Mouse (Mus musculus) MEL (cell line): ENCODE results near the gene Enpp3. TPM values are rescaled to one million over a fixed set of nuclear protein-coding genes. Genes with fewer than 3 reads are reported as not detected.

ENCODE experiments used
- DNase-seq: peaks from one replicate; pipeline ENCODE4 v3.0.0; 2011; ENCODE audit warnings: low read depth, low spot score
- H3K27ac ChIP-seq: 2 replicates; pipeline ENCODE4 v1.5.1; 2012; ENCODE audit warnings: low read depth, mild to moderate bottlenecking, control low read depth, low read length, moderate library complexity; ENCODE audit not compliant: control insufficient read depth
- H3K27me3 ChIP-seq, 2 experiments: fragments of 150-350 bp in 1 of 2; sonication (generic) in 1 of 2; 2 replicates each; pipeline ENCODE4 v1.6.1; 2012; ENCODE audit warnings: low read length in 2 of 2, mild to moderate bottlenecking in 2 of 2, improper control_type of control experiment in 1 of 2, moderate library complexity in 1 of 2; ENCODE audit not compliant: insufficient read depth in 2 of 2, control insufficient read depth in 1 of 2
- H3K36me3 ChIP-seq, 2 experiments: 2 replicates each; pipeline ENCODE4 v1.6.1; 2012 to 2014; ENCODE audit warnings: low read length in 2 of 2, improper control_type of control experiment in 1 of 2, inconsistent platforms in 1 of 2, mild to moderate bottlenecking in 1 of 2; ENCODE audit not compliant: insufficient read depth in 2 of 2, control insufficient read depth in 1 of 2
- H3K4me1 ChIP-seq, 2 experiments: fragments of 150-350 bp in 1 of 2; sonication (generic) in 1 of 2; 2 replicates each; pipeline ENCODE4 v1.6.1; 2012; ENCODE audit warnings: low read length in 2 of 2, improper control_type of control experiment in 1 of 2, mild to moderate bottlenecking in 1 of 2; ENCODE audit not compliant: insufficient read depth in 2 of 2, control insufficient read depth in 1 of 2
- H3K4me3 ChIP-seq, 2 experiments: fragments of 150-350 bp in 1 of 2; sonication (generic) in 1 of 2; 2 replicates each; pipeline ENCODE4 v1.5.1; 2012; ENCODE audit warnings: low read depth in 2 of 2, low read length in 2 of 2, mild to moderate bottlenecking in 2 of 2, moderate library complexity in 2 of 2, control low read depth in 1 of 2, improper control_type of control experiment in 1 of 2; ENCODE audit not compliant: control insufficient read depth in 1 of 2, insufficient read depth in 1 of 2
- H3K79me2 ChIP-seq: 2 replicates; pipeline ENCODE4 v1.6.1; 2012; ENCODE audit warnings: mild to moderate bottlenecking, low read length, moderate library complexity; ENCODE audit not compliant: control insufficient read depth, poor library complexity, insufficient read depth
- H3K9ac ChIP-seq: 2 replicates; pipeline ENCODE4 v1.6.1; 2012; ENCODE audit warnings: low read depth, mild to moderate bottlenecking, control low read depth, low read length, moderate library complexity; ENCODE audit not compliant: control insufficient read depth, poor library complexity, severe bottlenecking
- H3K9me3 ChIP-seq: fragments of 150-350 bp; sonication (generic); replicated peaks from 2 replicates; pipeline ENCODE4 v1.6.1; 2012; ENCODE audit warnings: mild to moderate bottlenecking, low read length, improper control_type of control experiment, moderate library complexity; ENCODE audit not compliant: insufficient read depth
- BHLHE40 ChIP-seq: IDR thresholded peaks from 2 replicates; pipeline ENCODE4 v1.6.1; 2012; ENCODE audit warnings: low read depth, mild to moderate bottlenecking, inconsistent platforms, low read length, improper control_type of control experiment, borderline replicate concordance
- CHD1 ChIP-seq: IDR thresholded peaks from 2 replicates; pipeline ENCODE4 v1.6.1; 2012; ENCODE audit warnings: low read depth, mild to moderate bottlenecking, inconsistent platforms, low read length, improper control_type of control experiment
- E2F4 ChIP-seq: IDR thresholded peaks from 2 replicates; pipeline ENCODE4 v1.6.1; 2011; ENCODE audit warnings: low read depth, low read length, improper control_type of control experiment, borderline replicate concordance
- EP300 ChIP-seq, 2 experiments: IDR thresholded peaks; 2 replicates each; pipeline ENCODE4 v1.6.1; 2011; ENCODE audit warnings: improper control_type of control experiment in 2 of 2, low read length in 2 of 2, low read depth in 1 of 2, mild to moderate bottlenecking in 1 of 2
- KAT2A ChIP-seq: conservative IDR thresholded peaks from 2 replicates; pipeline ENCODE4 v1.6.1; 2012; ENCODE audit warnings: low read depth, low read length, improper control_type of control experiment, inconsistent platforms
- MAFK ChIP-seq: IDR thresholded peaks from 2 replicates; pipeline ENCODE4 v1.6.1; 2011; ENCODE audit warnings: low read depth, mild to moderate bottlenecking, low read length, improper control_type of control experiment, borderline replicate concordance
- MAZ ChIP-seq: IDR thresholded peaks from 2 replicates; pipeline ENCODE4 v1.6.1; 2012; ENCODE audit warnings: low read depth, mild to moderate bottlenecking, inconsistent platforms, low read length, improper control_type of control experiment
- MEF2A ChIP-seq: IDR thresholded peaks from 2 replicates; pipeline ENCODE4 v1.6.1; 2014; ENCODE audit warnings: low read depth, mild to moderate bottlenecking, inconsistent platforms, low read length, improper control_type of control experiment; ENCODE audit not compliant: poor library complexity, insufficient replicate concordance, severe bottlenecking; ENCODE audit errors: extremely low read depth
- MXI1 ChIP-seq: IDR thresholded peaks from 2 replicates; pipeline ENCODE4 v1.6.1; 2011; ENCODE audit warnings: mild to moderate bottlenecking, low read depth, low read length, improper control_type of control experiment
- MYC ChIP-seq: IDR thresholded peaks from 2 replicates; pipeline ENCODE4 v1.6.1; 2011; ENCODE audit warnings: low read depth, mild to moderate bottlenecking, low read length, improper control_type of control experiment, moderate library complexity
- NRF1 ChIP-seq: IDR thresholded peaks from 2 replicates; pipeline ENCODE4 v1.6.1; 2014; ENCODE audit warnings: low read depth, mild to moderate bottlenecking, inconsistent platforms, low read length, improper control_type of control experiment, moderate library complexity; ENCODE audit not compliant: poor library complexity, insufficient read depth, severe bottlenecking
- RAD21 ChIP-seq: IDR thresholded peaks from 2 replicates; pipeline ENCODE4 v1.6.1; 2011; ENCODE audit warnings: mild to moderate bottlenecking, low read depth, low read length, improper control_type of control experiment
- TBP ChIP-seq: IDR thresholded peaks from 2 replicates; pipeline ENCODE4 v1.8.0; 2011; ENCODE audit warnings: low read depth, low read length, improper control_type of control experiment
- USF1 ChIP-seq: IDR thresholded peaks from 2 replicates; pipeline ENCODE4 v1.6.1; 2014; ENCODE audit warnings: low read depth, mild to moderate bottlenecking, inconsistent platforms, low read length, improper control_type of control experiment, moderate library complexity
- ZMIZ1 ChIP-seq: IDR thresholded peaks from 2 replicates; pipeline ENCODE4 v1.6.1; 2012; ENCODE audit warnings: low read depth, mild to moderate bottlenecking, inconsistent platforms, low read length, improper control_type of control experiment, moderate library complexity
- polyA plus RNA-seq, 2 experiments: library from polyadenylated mRNA; stranded (reverse) in 1 of 2; unstranded in 1 of 2; fragments of >175 nt in 1 of 2; fragments of >200 nt in 1 of 2; gene quantifications; 2 replicates each; pipeline versions ENCODE4 v1.2.1 to v1.2.4; 2012; ENCODE audit warnings: low replicate concordance in 2 of 2, low read depth in 1 of 2; ENCODE audit not compliant: insufficient read length in 2 of 2, insufficient read depth in 1 of 2, missing spikeins in 1 of 2
- total RNA-seq: library from RNA; depleted of rRNA; stranded (reverse); fragments of 300-350 nt; gene quantifications from 2 replicates; pipeline ENCODE4 v1.2.3, GENCODE M21; 2012

Enpp3 gene
- total and polyA plus RNA-seq, 3 experiments: 0.08 to 0.22 TPM; not detected in 1

DNA sequence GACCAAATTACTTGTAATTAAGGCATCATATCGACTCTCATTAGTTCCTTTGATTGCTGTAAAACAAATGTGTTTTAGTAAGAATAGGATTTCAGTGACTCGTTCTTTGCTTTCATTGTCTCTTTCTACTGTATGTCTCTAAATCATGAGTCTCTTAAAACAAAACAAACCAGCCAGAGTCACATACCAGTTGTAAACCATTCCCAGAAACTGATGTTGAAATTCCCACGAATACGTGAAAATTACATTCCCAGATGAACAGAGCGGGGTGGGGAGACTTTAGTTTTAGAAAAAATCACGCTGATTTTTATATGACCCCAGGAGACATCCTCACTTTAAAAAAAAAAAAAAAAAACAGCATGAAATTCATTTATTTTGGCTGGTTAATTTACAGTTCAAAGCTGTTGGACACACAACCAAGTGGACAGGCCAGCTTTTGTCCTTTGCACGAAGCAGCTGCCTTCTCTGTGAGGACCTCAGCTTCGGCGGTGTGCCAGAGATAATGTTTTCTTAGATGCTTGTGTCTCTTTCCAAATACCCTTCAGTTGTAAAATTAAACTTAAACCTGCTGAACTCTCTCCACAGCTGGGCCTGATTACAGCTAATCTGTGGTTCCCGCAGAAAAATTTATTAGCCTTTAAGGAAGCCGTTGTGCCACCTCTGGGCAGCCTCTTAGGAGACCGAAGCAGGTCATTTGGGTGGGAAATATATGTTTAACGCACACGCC is 64.5 kb downstream of the Enpp3 start:
- no peak for DNase-seq
- Histone ChIP-seq H3K9me3 (no peaks in the 10 kb centered on the region), H3K4me1 (no peaks in the 10 kb centered on the region), H3K36me3 (no peaks in the 10 kb centered on the region), H3K27me3 (no peaks in the 10 kb centered on the region), H3K4me3 (no peak overlapping the region), H3K9ac (no peak overlapping the region), H3K27ac (no peak overlapping the region), H3K79me2 (no peaks in the 10 kb centered on the region)
- TF ChIP-seq NRF1 (no peak), MYC (no peak), BHLHE40 (no peak)

DNA sequence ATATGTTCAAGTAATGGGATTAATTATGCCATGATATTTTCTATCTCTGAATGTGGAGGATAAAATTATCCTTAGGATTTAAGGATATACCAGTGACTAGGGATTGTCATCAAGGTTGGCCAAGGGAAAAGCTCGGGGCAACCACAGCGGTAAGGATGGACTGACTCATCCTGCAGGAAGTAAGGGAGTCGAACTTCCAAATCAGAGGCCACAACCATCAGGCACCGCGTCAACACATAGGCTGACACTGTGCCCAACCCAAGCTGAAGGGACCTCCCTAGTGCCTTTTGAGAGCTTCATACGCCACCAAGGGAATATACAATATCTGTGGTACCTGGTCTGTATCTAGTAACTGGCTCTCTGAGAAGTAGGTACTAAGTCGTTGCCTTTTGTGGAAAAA is 73.1 kb downstream of the Enpp3 start:
- Histone ChIP-seq H3K79me2 (no peaks in the 10 kb centered on the region), H3K27ac (no peak overlapping the region), H3K9me3 (no peaks in the 10 kb centered on the region), H3K4me1 (peaks cover 0 to 4% of the 10 kb centered on the region in 2 experiments; a peak in 1 of 4 replicates), H3K4me3 (no peak overlapping the region), H3K27me3 (no peaks in the 10 kb centered on the region)
- TF ChIP-seq NRF1 (no peak), MXI1 (no peak), MEF2A (no peak), MAZ (no peak), RAD21 (no peak), USF1 (no peak), MAFK (no peak), TBP (no peak), E2F4 (no peak), CHD1 (no peak), KAT2A (no peak), ZMIZ1 (no peak), EP300 (IDR thresholded peaks at IDR 0.05; ENCODE audit: low read depth in 1 of 2, low read length in 2 of 2) (no peak)
- TF ChIP-seq, all 39 proteins: peak for 0
- Histone ChIP-seq H3K36me3 (no peaks in the 10 kb centered on the region; a peak in 1 of 4 replicates), H3K9ac (no peak overlapping the region)
- no peak for DNase-seq
